Mouse (Mus musculus): ENCODE results near the gene Jag1.

- no peak for TF ChIP-seq CHD1 (IDR thresholded peaks at IDR 0.05; ENCODE audit: low read depth, low read length)
- TF ChIP-seq CTCF (conservative IDR thresholded peaks at IDR 0.05 in 1 of 2, IDR thresholded peaks at IDR 0.05 in 1 of 2; ENCODE audit: low read depth in 2 of 2, low read length in 2 of 2): no peak
- TF ChIP-seq TCF12 (IDR thresholded peaks at IDR 0.05; ENCODE audit: low read depth, low read length): no peak
- TF ChIP-seq JUN (IDR thresholded peaks at IDR 0.05; ENCODE audit: insufficient read depth, low read depth, low read length): no peak
- TF ChIP-seq RAD21 (IDR thresholded peaks at IDR 0.05; ENCODE audit: low read depth, low read length): no peak
- no peak for TF ChIP-seq MXI1 (IDR thresholded peaks at IDR 0.05; ENCODE audit: low read depth, low read length)
- no peak for TF ChIP-seq EP300 (IDR thresholded peaks at IDR 0.05; ENCODE audit: low read length)
Observed at GRCm38 (mm10) chr2:137116675-137117320, 354 bp upstream of the Jag1 start.

Measured in CH12.LX (cell line).